Mouse (Mus musculus) neutrophil, adult 5-6 weeks (primary cell): ENCODE data around the gene Vps8. TPM values are rescaled to one million over a fixed set of nuclear protein-coding genes. Genes with fewer than 3 reads are reported as not detected.

Experiments used
- ATAC-seq: fragments of 151-379, 151-347 bp; 2 replicates; pipeline ENCODE4 v1.8.0; 2017; ENCODE audit warnings: mild to moderate bottlenecking, moderate TSS enrichment; ENCODE audit not compliant: insufficient number of reproducible peaks, poor library complexity, low FRiP score, severe bottlenecking; ENCODE audit errors: extremely low read depth
- total RNA-seq: library from RNA; stranded (forward); fragments of 200-1000 nt; gene quantifications from 2 replicates; pipeline ENCODE4 v1.2.3, GENCODE M21; 2017

The Vps8 gene
- total RNA-seq, 1 experiment from 2014 or later: 38.5 TPM

- no peak for ATAC-seq
Observed at GRCm38 (mm10) chr16:21449890-21450289, 27.0 kb downstream of the Vps8 start.

GRCm38 (mm10) chr16:21452569-21452968, 29.7 kb downstream of the Vps8 start:
- ATAC-seq: no peak

- ATAC-seq: no peak
Observed at GRCm38 (mm10) chr16:21457639-21458369, 34.9 kb downstream of the Vps8 start.

GRCm38 (mm10) chr16:21465868-21466267, 43.0 kb downstream of the Vps8 start:
- no peak for ATAC-seq

- no peak for ATAC-seq
Observed at GRCm38 (mm10) chr16:21470416-21470815, 47.5 kb downstream of the Vps8 start.

- ATAC-seq: no peak
Observed at GRCm38 (mm10) chr16:21477074-21477473, 54.2 kb downstream of the Vps8 start.

- ATAC-seq: no peak
Observed at GRCm38 (mm10) chr16:21478376-21478775, 55.5 kb downstream of the Vps8 start.

GRCm38 (mm10) chr16:21483803-21484202, 60.9 kb downstream of the Vps8 start:
- ATAC-seq: no peak

- ATAC-seq: no peak
Observed at GRCm38 (mm10) chr16:21485716-21486115, 62.8 kb downstream of the Vps8 start.

GRCm38 (mm10) chr16:21488413-21488812, 65.5 kb downstream of the Vps8 start:
- ATAC-seq: no peak

GRCm38 (mm10) chr16:21492346-21492745, 69.4 kb downstream of the Vps8 start:
- ATAC-seq: 0 out of 2 replicates have a peak, but pooled peaks have one; percentile 23

- no peak for ATAC-seq
Observed at GRCm38 (mm10) chr16:21492894-21493293, 70.0 kb downstream of the Vps8 start.

GRCm38 (mm10) chr16:21494681-21495080, 71.8 kb downstream of the Vps8 start:
- no peak for ATAC-seq

GRCm38 (mm10) chr16:21496799-21497198, 73.9 kb downstream of the Vps8 start:
- no peak for ATAC-seq

- no peak for ATAC-seq
Observed at GRCm38 (mm10) chr16:21497627-21498026, 74.7 kb downstream of the Vps8 start.

- no peak for ATAC-seq
Observed at GRCm38 (mm10) chr16:21498984-21499383, 76.1 kb downstream of the Vps8 start.

GRCm38 (mm10) chr16:21499656-21500055, 76.7 kb downstream of the Vps8 start:
- no peak for ATAC-seq

GRCm38 (mm10) chr16:21518833-21519232, 95.9 kb downstream of the Vps8 start:
- ATAC-seq: no peak

- no peak for ATAC-seq
Observed at GRCm38 (mm10) chr16:21519785-21520184, 96.9 kb downstream of the Vps8 start.

- no peak for ATAC-seq
Observed at GRCm38 (mm10) chr16:21523738-21524137, 100.8 kb downstream of the Vps8 start.

GRCm38 (mm10) chr16:21525376-21525775, 102.5 kb downstream of the Vps8 start:
- ATAC-seq: no peak
